Mouse (Mus musculus): ENCODE data around the gene Cnot6. TPM values are rescaled to one million over a fixed set of nuclear protein-coding genes. Genes with fewer than 3 reads are reported as not detected.

Gene Cnot6
- polyA plus RNA-seq, 1 experiment = 58.5 TPM

GRCm38 (mm10) chr11:49650994-49651761 is 61.3 kb downstream of the Cnot6 start:
- TF ChIP-seq GATA1 (IDR thresholded peaks at IDR 0.05; ENCODE audit: low read length) = peak; percentile 53

GRCm38 (mm10) chr11:49650113-49650993 is 62.2 kb downstream of the Cnot6 start:
- TF ChIP-seq GATA1 (IDR thresholded peaks at IDR 0.05; ENCODE audit: low read length) = no peak

GRCm38 (mm10) chr11:49645677-49646076 is 66.8 kb downstream of the Cnot6 start:
- no peak for TF ChIP-seq GATA1 (IDR thresholded peaks at IDR 0.05; ENCODE audit: low read length)

- no peak for TF ChIP-seq GATA1 (IDR thresholded peaks at IDR 0.05; ENCODE audit: low read length)
These were observed 76.1 kb downstream of the Cnot6 start for GRCm38 (mm10) chr11:49636449-49636848.

DNA sequence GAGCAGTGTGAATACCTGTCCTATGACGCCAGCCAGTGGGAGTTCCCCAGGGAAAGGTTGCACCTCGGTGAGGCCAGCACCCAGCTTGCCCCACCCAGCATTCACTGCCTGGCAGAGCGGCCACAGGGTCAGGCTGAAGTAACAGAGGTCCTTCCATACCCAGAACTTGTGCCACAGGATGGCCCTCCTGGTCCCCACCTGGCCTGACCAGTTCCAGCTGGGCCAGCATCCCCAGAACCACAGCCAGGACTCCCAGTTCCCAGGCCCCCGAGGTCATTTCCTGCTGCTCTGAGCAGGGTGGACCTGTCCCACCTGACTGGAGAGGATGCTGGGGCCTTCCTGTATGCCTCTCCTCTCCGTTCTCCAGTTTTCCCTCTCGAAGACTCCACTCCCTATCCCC is 76.9 kb downstream of the Cnot6 start:
- TF ChIP-seq GATA1 (IDR thresholded peaks at IDR 0.05; ENCODE audit: low read length) = no peak

GRCm38 (mm10) chr11:49634101-49634500 is 78.4 kb downstream of the Cnot6 start:
- TF ChIP-seq GATA1 (IDR thresholded peaks at IDR 0.05; ENCODE audit: low read length) = no peak

DNA sequence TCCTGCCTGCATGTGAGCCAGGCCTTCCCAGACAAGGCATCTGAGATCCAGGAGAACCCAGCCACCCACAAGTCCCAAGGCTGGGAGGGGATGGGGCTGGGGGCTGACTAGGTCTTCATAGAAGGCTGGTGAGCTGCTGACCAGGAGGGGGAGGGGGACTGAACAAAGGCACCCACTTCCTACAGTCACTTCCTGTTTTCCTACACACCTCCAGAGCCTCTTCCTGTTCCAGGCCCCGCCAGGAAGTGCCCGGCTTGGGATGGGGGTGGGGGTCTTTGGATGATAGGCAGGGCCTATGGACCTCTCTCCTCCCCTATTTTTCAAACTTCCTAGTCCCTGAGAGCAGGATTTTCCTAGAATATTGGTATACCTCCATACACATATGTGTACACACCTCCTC is 80.3 kb downstream of the Cnot6 start:
- TF ChIP-seq GATA1 (IDR thresholded peaks at IDR 0.05; ENCODE audit: low read length) = no peak

- no peak for TF ChIP-seq GATA1 (IDR thresholded peaks at IDR 0.05; ENCODE audit: low read length)
These were observed 81.4 kb downstream of the Cnot6 start for GRCm38 (mm10) chr11:49631154-49631553.

- no peak for TF ChIP-seq GATA1 (IDR thresholded peaks at IDR 0.05; ENCODE audit: low read length)
These were observed 85.8 kb downstream of the Cnot6 start for GRCm38 (mm10) chr11:49626748-49627147.

- no peak for TF ChIP-seq GATA1 (IDR thresholded peaks at IDR 0.05; ENCODE audit: low read length)
These were observed 86.7 kb downstream of the Cnot6 start for GRCm38 (mm10) chr11:49625863-49626262.

- TF ChIP-seq GATA1 (IDR thresholded peaks at IDR 0.05; ENCODE audit: low read length) = no peak
These were observed 88.4 kb downstream of the Cnot6 start for GRCm38 (mm10) chr11:49624156-49624555.

DNA sequence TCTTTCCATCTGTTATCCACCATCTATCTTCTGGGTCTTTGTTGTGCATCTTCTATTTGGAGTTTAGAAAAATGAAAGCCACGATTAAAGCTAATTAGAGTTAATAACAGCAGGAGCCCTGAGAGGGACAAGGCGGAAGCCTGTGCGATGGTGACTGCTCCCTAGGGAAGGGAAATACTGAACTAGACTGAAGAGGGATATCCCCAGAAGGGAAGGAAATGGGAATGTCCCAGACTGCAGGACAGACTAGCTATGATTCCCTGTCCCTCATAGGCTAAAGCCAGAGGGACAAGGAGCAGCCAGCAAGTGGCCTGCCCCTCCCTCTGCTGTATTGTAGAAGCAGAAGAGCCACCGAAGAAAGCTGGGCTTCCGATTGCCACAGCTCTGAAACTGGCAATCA is 90.6 kb downstream of the Cnot6 start:
- no peak for TF ChIP-seq GATA1 (IDR thresholded peaks at IDR 0.05; ENCODE audit: low read length)

Other genes with a start within 250 kb of the Cnot6 start
- gene Olfr1386, start 247.7 kb downstream of the Cnot6 start, polyA plus RNA-seq (2012) = not detected in 2 replicates
- not detected in 2 replicates for gene Olfr1385, start 223.7 kb downstream of the Cnot6 start, polyA plus RNA-seq (2012)
- gene Olfr1384, start 206.0 kb downstream of the Cnot6 start, polyA plus RNA-seq (2012) = not detected in 2 replicates
- gene Olfr1383, start 193.1 kb downstream of the Cnot6 start, polyA plus RNA-seq (2012) = not detected in 2 replicates
- not detected in 2 replicates for gene Olfr1382, start 184.5 kb downstream of the Cnot6 start, polyA plus RNA-seq (2012)
- gene Olfr1381, start 169.3 kb downstream of the Cnot6 start, polyA plus RNA-seq (2012) = not detected in 2 replicates
- gene Olfr1380, start 155.8 kb downstream of the Cnot6 start, polyA plus RNA-seq (2012) = not detected in 2 replicates
- gene Flt4, start 103.5 kb downstream of the Cnot6 start, polyA plus RNA-seq (2012) = 0.03 TPM in 1 of 2 replicates, not detected in the other
- gene Scgb3a1, start 49.1 kb downstream of the Cnot6 start, polyA plus RNA-seq (2012) = not detected in 2 replicates
- 0.67 and 0.71 TPM in 2 replicates for gene Gfpt2, start 81.5 kb upstream of the Cnot6 start, polyA plus RNA-seq (2012)
- 10.0 and 10.4 TPM in 2 replicates for gene Mapk9, start 134.0 kb upstream of the Cnot6 start, polyA plus RNA-seq (2012)
- gene Rasgef1c, start 189.1 kb upstream of the Cnot6 start, polyA plus RNA-seq (2012) = 0.03 TPM in 1 of 2 replicates, not detected in the other

All from G1E-ER4 (cell line).